Mouse (Mus musculus): ENCODE data around the gene Mical2.

Mical2 gene

GRCm38 (mm10) chr7:112319419-112319818 is 93.8 kb downstream of the Mical2 start:
- CTCF ChIA-PET: no interaction called here

- CTCF ChIA-PET: no interaction called here
Measured at GRCm38 (mm10) chr7:112320052-112320730, 94.5 kb downstream of the Mical2 start.

- CTCF ChIA-PET: no interaction called here
Measured at GRCm38 (mm10) chr7:112321798-112322794, 96.4 kb downstream of the Mical2 start.

- CTCF ChIA-PET: no interaction called here
Measured at GRCm38 (mm10) chr7:112324577-112324976, 98.9 kb downstream of the Mical2 start.

- CTCF ChIA-PET: no interaction called here
Measured at GRCm38 (mm10) chr7:112326852-112327251, 101.2 kb downstream of the Mical2 start.

- CTCF ChIA-PET: no interaction called here
Measured at GRCm38 (mm10) chr7:112328969-112329368, 103.3 kb downstream of the Mical2 start.

- CTCF ChIA-PET: no interaction called here
Measured at GRCm38 (mm10) chr7:112329496-112329895, 103.8 kb downstream of the Mical2 start.

- CTCF ChIA-PET: no interaction called here
Measured at GRCm38 (mm10) chr7:112330935-112331334, 105.3 kb downstream of the Mical2 start.

GRCm38 (mm10) chr7:112331804-112332203 is 106.1 kb downstream of the Mical2 start:
- CTCF ChIA-PET: no interaction called here

GRCm38 (mm10) chr7:112332426-112332825 is 106.8 kb downstream of the Mical2 start:
- CTCF ChIA-PET: no interaction called here

GRCm38 (mm10) chr7:112333404-112333803 is 107.7 kb downstream of the Mical2 start:
- CTCF ChIA-PET: no interaction called here

GRCm38 (mm10) chr7:112336213-112336631 is 110.6 kb downstream of the Mical2 start:
- CTCF ChIA-PET: no interaction called here

GRCm38 (mm10) chr7:112336769-112337168 is 111.1 kb downstream of the Mical2 start:
- CTCF ChIA-PET: no interaction called here

- CTCF ChIA-PET: no interaction called here
Measured at GRCm38 (mm10) chr7:112337736-112338135, 112.1 kb downstream of the Mical2 start.

GRCm38 (mm10) chr7:112341052-112341451 is 115.4 kb downstream of the Mical2 start:
- CTCF ChIA-PET: no interaction called here

- CTCF ChIA-PET: interaction anchor here (0.6 kb wide), 1 partner anchor 1717 kb away, joined by 3 read pairs; no protein-coding TSS in a partner anchor
Measured at GRCm38 (mm10) chr7:112345687-112346086, 120.0 kb downstream of the Mical2 start.

- CTCF ChIA-PET: no interaction called here
Measured at GRCm38 (mm10) chr7:112351541-112351940, 125.9 kb downstream of the Mical2 start.

- CTCF ChIA-PET: no interaction called here
Measured at GRCm38 (mm10) chr7:112352005-112352404, 126.3 kb downstream of the Mical2 start.

- CTCF ChIA-PET: no interaction called here
Measured at GRCm38 (mm10) chr7:112353011-112353410, 127.4 kb downstream of the Mical2 start.

GRCm38 (mm10) chr7:112353939-112354338 is 128.3 kb downstream of the Mical2 start:
- CTCF ChIA-PET: no interaction called here

- CTCF ChIA-PET: no interaction called here
Measured at GRCm38 (mm10) chr7:112354503-112354951, 128.9 kb downstream of the Mical2 start.

GRCm38 (mm10) chr7:112359594-112359993 is 133.9 kb downstream of the Mical2 start:
- CTCF ChIA-PET: interaction anchor here (1.2 kb wide), 1 partner anchor 10 kb away, joined by 3 read pairs; no protein-coding TSS in a partner anchor
